Mouse (Mus musculus): Measurements from ENCODE around the gene Camta1.
A peak's percentile ranks its signal among the peaks of the same experiment; 100 is the strongest.

The Camta1 gene

GRCm38 (mm10) chr4:151538446-151539166 lies 323.1 kb downstream of the Camta1 start:
- no peak for DNase-seq (ENCODE audit: extremely low spot score, low read depth, low spot score)

GRCm38 (mm10) chr4:151535916-151536450 lies 325.7 kb downstream of the Camta1 start:
- DNase-seq (ENCODE audit: extremely low spot score, low read depth, low spot score) = no peak

- no peak for DNase-seq (ENCODE audit: extremely low spot score, low read depth, low spot score)
These were observed 328.2 kb downstream of the Camta1 start for GRCm38 (mm10) chr4:151533451-151533850.

- DNase-seq (ENCODE audit: extremely low spot score, low read depth, low spot score) = no peak
These were observed 333.2 kb downstream of the Camta1 start for GRCm38 (mm10) chr4:151528436-151528835.

GRCm38 (mm10) chr4:151527763-151528162 lies 333.9 kb downstream of the Camta1 start:
- no peak for DNase-seq (ENCODE audit: extremely low spot score, low read depth, low spot score)

- DNase-seq (ENCODE audit: extremely low spot score, low read depth, low spot score) = no peak
These were observed 341.6 kb downstream of the Camta1 start for GRCm38 (mm10) chr4:151520103-151520502.

- no peak for DNase-seq (ENCODE audit: extremely low spot score, low read depth, low spot score)
These were observed 342.7 kb downstream of the Camta1 start for GRCm38 (mm10) chr4:151519011-151519410.

- DNase-seq (ENCODE audit: extremely low spot score, low read depth, low spot score) = no peak
These were observed 344.5 kb downstream of the Camta1 start for GRCm38 (mm10) chr4:151516998-151517799.

- no peak for DNase-seq (ENCODE audit: extremely low spot score, low read depth, low spot score)
These were observed 346.4 kb downstream of the Camta1 start for GRCm38 (mm10) chr4:151515316-151515715.

- DNase-seq (ENCODE audit: extremely low spot score, low read depth, low spot score) = no peak
These were observed 350.6 kb downstream of the Camta1 start for GRCm38 (mm10) chr4:151511092-151511491.

- peak; percentile 8 for DNase-seq (ENCODE audit: extremely low spot score, low read depth, low spot score)
These were observed 351.3 kb downstream of the Camta1 start for GRCm38 (mm10) chr4:151510417-151510816.

- DNase-seq (ENCODE audit: extremely low spot score, low read depth, low spot score) = no peak
These were observed 355.0 kb downstream of the Camta1 start for GRCm38 (mm10) chr4:151506701-151507100.

GRCm38 (mm10) chr4:151498481-151499276 lies 363.0 kb downstream of the Camta1 start:
- DNase-seq (ENCODE audit: extremely low spot score, low read depth, low spot score) = no peak

- no peak for DNase-seq (ENCODE audit: extremely low spot score, low read depth, low spot score)
These were observed 365.1 kb downstream of the Camta1 start for GRCm38 (mm10) chr4:151496581-151496980.

- DNase-seq (ENCODE audit: extremely low spot score, low read depth, low spot score) = no peak
These were observed 366.3 kb downstream of the Camta1 start for GRCm38 (mm10) chr4:151495276-151495882.

- DNase-seq (ENCODE audit: extremely low spot score, low read depth, low spot score) = no peak
These were observed 368.9 kb downstream of the Camta1 start for GRCm38 (mm10) chr4:151492786-151493185.

GRCm38 (mm10) chr4:151483977-151484313 lies 377.7 kb downstream of the Camta1 start:
- DNase-seq (ENCODE audit: extremely low spot score, low read depth, low spot score) = no peak

- peak; percentile 26 for DNase-seq (ENCODE audit: extremely low spot score, low read depth, low spot score)
These were observed 378.2 kb downstream of the Camta1 start for GRCm38 (mm10) chr4:151483299-151483976.

- no peak for DNase-seq (ENCODE audit: extremely low spot score, low read depth, low spot score)
These were observed 380.7 kb downstream of the Camta1 start for GRCm38 (mm10) chr4:151480928-151481327.

- DNase-seq (ENCODE audit: extremely low spot score, low read depth, low spot score) = no peak
These were observed 383.7 kb downstream of the Camta1 start for GRCm38 (mm10) chr4:151477950-151478349.

Measured in hindlimb bud, embryonic 11.5 days (tissue).